Mouse (Mus musculus) midbrain, embryonic 12.5 days (tissue): ENCODE measurements at regions not wholly inside any gene's neighbourhood (a gene's known extent, or its start where the extent isn't known, plus 50 kb on each side); places are given as distances from the start of the nearest gene placed in this dataset.
A peak's percentile ranks its signal among the peaks of the same experiment; 100 is the strongest.
"Not testable (repeated sequence)": the region's sequence is repeated elsewhere in the genome, so short reads cannot be mapped to it uniquely, and the experiment has no call there.

Source experiments
- ATAC-seq: fragments of 200-750 bp; cut with Nextera tagmentation; 2 replicates; pipeline ENCODE4 v1.8.0; 2017; ENCODE audit warnings: low read depth, moderate TSS enrichment, moderate library complexity; ENCODE audit not compliant: low FRiP score
- H3K27ac ChIP-seq: fragments of 300-500 bp; sonication (generic); replicated peaks from 2 replicates; pipeline ENCODE4 v1.5.1; 2016; ENCODE audit warnings: mild to moderate bottlenecking
- H3K27me3 ChIP-seq: fragments of 300-500 bp; sonication (generic); 2 replicates; pipeline ENCODE4 v1.6.1; 2016; ENCODE audit warnings: mild to moderate bottlenecking
- H3K36me3 ChIP-seq: fragments of 300-500 bp; sonication (generic); 2 replicates; pipeline ENCODE4 v1.6.1; 2016
- H3K4me1 ChIP-seq: fragments of 300-500 bp; sonication (generic); 2 replicates; pipeline ENCODE4 v1.6.1; 2016
- H3K4me2 ChIP-seq: fragments of 300-500 bp; sonication (generic); replicated peaks from 2 replicates; pipeline ENCODE4 v1.6.1; 2016; ENCODE audit warnings: mild to moderate bottlenecking, moderate library complexity
- H3K4me3 ChIP-seq: fragments of 300-500 bp; sonication (generic); 2 replicates; pipeline ENCODE4 v1.5.1; 2016; ENCODE audit warnings: mild to moderate bottlenecking
- H3K9ac ChIP-seq: fragments of 300-500 bp; sonication (generic); replicated peaks from 2 replicates; pipeline ENCODE4 v1.6.1; 2016; ENCODE audit warnings: mild to moderate bottlenecking, moderate library complexity
- H3K9me3 ChIP-seq: fragments of 300-500 bp; sonication (generic); 2 replicates; pipeline ENCODE4 v1.6.1; 2016; ENCODE audit warnings: mild to moderate bottlenecking
- WGBS: fragments of 180-500 bp; shearing (Covaris S2); methylation state at CpG from one replicate; pipeline ENCODE4 v1.1.7; 2016; 5-methylcytosine and 5-hydroxymethylcytosine counted together

DNA sequence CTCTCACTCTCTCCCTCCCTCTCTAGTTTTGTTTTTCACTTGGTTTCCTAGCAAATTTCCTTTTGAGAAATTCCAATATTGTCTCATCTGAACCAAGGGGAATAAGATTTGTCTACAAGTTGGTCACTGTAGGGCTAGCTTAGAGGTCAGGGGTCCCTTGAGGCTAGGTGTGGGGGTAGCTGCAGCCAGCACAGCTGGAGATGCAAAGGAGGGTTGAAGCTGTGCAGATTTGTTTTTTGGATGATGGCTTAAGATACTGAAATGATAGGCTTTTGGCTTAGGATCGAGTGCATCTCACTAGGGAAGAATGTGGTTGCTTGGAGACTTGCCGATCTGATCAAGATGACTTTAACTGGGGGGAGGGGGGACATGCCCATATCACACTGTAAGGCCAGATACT is 88.3 kb upstream of the Tmem28 start:
- no peak overlapping the region for H3K9ac ChIP-seq
- H3K4me3 ChIP-seq, result no peak overlapping the region
- no peaks in the 10 kb centered on the region for H3K4me1 ChIP-seq
- H3K36me3 ChIP-seq, result no peaks in the 10 kb centered on the region
- H3K27me3 ChIP-seq, result peaks cover 39% of the 10 kb centered on the region
- no peak for ATAC-seq
- WGBS, result 69% methylated on average over 2 of the region's 2 CpGs
- no peak overlapping the region for H3K4me2 ChIP-seq
- no peaks in the 10 kb centered on the region for H3K9me3 ChIP-seq
- H3K27ac ChIP-seq, result no peak overlapping the region

DNA sequence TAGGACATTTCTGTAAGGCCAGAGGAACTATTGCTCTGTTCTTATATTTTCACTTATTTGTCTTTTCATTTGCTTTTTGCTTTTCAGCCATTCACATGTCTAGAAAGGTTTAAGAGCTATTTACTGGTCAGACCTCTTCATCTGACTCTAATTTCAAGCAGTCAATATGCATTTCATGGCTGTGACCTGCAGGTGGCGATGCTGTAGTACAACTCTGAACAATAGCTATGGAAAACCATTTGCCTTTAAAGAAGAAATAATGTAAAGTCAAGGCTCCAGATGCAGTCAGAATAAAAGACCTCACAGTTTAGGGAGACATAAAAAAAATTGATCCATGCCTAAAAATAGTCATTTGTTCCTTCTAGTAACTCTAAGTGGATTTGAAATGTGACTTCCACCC is 95.7 kb upstream of the Tmem28 start:
- no peak for ATAC-seq
- no peaks in the 10 kb centered on the region for H3K4me1 ChIP-seq
- H3K36me3 ChIP-seq, result no peaks in the 10 kb centered on the region
- no peak overlapping the region for H3K9ac ChIP-seq
- H3K4me2 ChIP-seq, result no peak overlapping the region
- H3K27me3 ChIP-seq, result peaks cover 9% of the 10 kb centered on the region; the same call in 1 of the 2 replicates
- 11% methylated on average over 1 of the region's 1 CpGs for WGBS
- H3K9me3 ChIP-seq, result no peaks in the 10 kb centered on the region
- H3K4me3 ChIP-seq, result no peak overlapping the region
- no peak overlapping the region for H3K27ac ChIP-seq

DNA sequence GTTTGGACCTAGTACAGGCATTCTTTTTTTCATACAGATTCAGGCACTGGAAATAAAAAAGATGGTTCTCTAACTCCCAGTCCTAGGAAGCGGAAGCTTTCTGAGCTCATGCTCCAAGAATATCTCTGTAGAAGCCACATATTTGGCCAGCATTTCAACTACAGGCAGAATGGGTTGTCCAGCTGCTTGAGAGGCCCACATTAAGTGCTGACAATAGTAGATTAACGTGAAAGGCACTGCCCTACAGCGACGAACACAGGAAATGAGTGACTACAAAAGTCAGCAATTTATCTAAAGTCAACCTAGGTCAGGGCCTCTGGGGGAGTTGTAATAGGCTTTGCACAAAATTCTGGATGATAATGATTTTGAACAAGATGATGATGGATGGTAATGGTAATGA is 125.5 kb upstream of the Tmem28 start:
- Histone ChIP-seq H3K9me3 (no peaks in the 10 kb centered on the region), H3K36me3 (no peaks in the 10 kb centered on the region), H3K27me3 (peaks cover 24% of the 10 kb centered on the region), H3K4me2 (no peak overlapping the region), H3K4me1 (no peaks in the 10 kb centered on the region), H3K9ac (no peak overlapping the region), H3K27ac (no peak overlapping the region), H3K4me3 (no peak overlapping the region)
- no peak for ATAC-seq
- WGBS, result 81% methylated on average over 4 of the region's 4 CpGs

DNA sequence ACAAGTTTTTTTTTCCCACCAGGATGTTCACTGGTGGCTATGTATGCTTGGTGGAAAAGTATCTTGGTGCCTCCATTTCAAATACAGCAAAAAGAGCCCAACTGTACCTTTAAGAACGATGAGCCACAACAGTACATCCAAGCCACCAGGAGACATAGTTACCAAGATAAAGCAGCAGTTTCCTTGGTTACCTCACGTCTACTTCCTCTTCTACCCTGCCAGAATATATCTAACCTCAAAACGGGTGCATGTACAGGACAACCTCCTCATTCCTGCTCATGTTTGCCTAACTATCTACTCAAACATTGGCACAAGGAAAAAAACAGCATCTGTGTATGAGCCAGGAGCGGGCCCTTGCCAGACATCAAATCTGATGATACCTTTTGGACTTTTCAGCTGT is 129.8 kb upstream of the Tmem28 start:
- Histone ChIP-seq H3K9me3 (no peaks in the 10 kb centered on the region), H3K36me3 (no peaks in the 10 kb centered on the region), H3K4me1 (no peaks in the 10 kb centered on the region), H3K27ac (no peak overlapping the region), H3K27me3 (peaks cover 20% of the 10 kb centered on the region), H3K9ac (no peak overlapping the region), H3K4me2 (no peak overlapping the region), H3K4me3 (no peak overlapping the region)
- WGBS, result 71% methylated on average over 4 of the region's 4 CpGs
- ATAC-seq, result no peak

DNA sequence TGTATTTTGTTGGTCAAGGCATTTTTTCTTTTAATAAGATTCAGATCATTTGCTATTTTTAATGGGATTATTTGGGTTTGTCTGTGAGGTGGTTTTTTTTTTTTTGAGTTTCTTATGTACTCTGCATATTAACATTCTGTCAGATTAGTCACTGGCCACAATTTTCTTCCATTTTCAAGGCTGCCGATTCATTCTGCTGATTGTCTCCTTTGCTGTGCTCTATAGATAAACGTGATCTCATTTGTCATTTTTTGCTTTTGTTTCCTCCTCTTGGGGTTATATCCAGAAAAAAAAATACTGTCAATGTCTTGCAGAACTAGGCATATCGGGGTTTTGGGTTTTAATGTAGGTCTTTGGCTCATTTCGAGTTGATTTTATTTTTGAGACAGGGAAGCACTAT is 131.1 kb upstream of the Tmem28 start:
- no peaks in the 10 kb centered on the region for H3K9me3 ChIP-seq
- H3K9ac ChIP-seq, result no peak overlapping the region
- no peaks in the 10 kb centered on the region for H3K4me1 ChIP-seq
- 83% methylated on average over 4 of the region's 4 CpGs for WGBS
- H3K4me2 ChIP-seq, result no peak overlapping the region
- H3K4me3 ChIP-seq, result no peak overlapping the region
- no peak overlapping the region for H3K27ac ChIP-seq
- peaks cover 18% of the 10 kb centered on the region for H3K27me3 ChIP-seq
- ATAC-seq, result no peak
- H3K36me3 ChIP-seq, result no peaks in the 10 kb centered on the region

DNA sequence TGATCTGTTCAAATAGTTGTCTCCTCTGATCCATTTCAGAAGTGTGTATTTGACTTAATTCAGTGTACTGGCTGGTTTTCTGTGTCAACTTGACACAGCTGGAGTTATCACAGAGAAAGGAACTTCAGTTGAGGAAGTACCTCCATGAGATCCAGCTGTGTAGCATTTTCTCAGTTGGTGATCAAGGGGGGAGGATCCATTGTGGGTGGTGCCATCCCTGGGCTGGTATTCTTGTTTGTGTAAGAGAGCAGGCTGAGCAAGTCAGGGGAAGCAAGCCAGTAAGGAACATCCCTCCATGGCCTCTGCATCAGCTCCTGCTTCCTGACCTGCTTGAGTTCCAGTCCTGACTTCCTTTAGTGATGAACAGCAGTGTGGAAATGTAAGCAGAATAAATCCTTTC is 138.3 kb upstream of the Tmem28 start:
- not testable (repeated sequence) for H3K4me2 ChIP-seq, H3K9ac ChIP-seq, H3K4me3 ChIP-seq, H3K4me1 ChIP-seq, H3K9me3 ChIP-seq, H3K27ac ChIP-seq, H3K36me3 ChIP-seq, ATAC-seq
- peaks cover 12% of the 10 kb centered on the region for H3K27me3 ChIP-seq

DNA sequence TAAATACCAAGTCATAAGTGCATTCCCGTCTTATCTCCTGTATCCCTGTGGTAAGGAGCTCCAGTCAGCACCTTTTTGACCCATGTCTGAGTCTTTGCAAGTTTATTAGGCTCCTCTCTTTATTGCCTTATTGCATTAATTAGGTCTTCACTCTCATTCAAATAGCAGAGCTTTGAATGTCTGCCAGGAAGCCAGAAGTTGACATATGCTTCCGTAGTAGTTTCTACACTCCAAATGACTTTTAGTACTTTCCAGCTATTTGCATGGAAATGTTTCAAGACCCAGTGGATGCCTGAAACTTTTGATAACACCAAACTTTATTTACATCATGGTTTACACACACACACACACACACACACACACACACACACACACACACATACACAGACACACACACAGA is 153.2 kb upstream of the Tmem28 start:
- H3K36me3 ChIP-seq, result no peaks in the 10 kb centered on the region
- H3K4me1 ChIP-seq, result no peaks in the 10 kb centered on the region
- H3K27me3 ChIP-seq, result peaks cover 41% of the 10 kb centered on the region
- H3K4me3 ChIP-seq, result no peak overlapping the region
- no peak overlapping the region for H3K4me2 ChIP-seq
- ATAC-seq, result no peak
- H3K27ac ChIP-seq, result no peak overlapping the region
- H3K9me3 ChIP-seq, result no peaks in the 10 kb centered on the region
- no peak overlapping the region for H3K9ac ChIP-seq
- WGBS, result 93% methylated on average over 2 of the region's 2 CpGs

DNA sequence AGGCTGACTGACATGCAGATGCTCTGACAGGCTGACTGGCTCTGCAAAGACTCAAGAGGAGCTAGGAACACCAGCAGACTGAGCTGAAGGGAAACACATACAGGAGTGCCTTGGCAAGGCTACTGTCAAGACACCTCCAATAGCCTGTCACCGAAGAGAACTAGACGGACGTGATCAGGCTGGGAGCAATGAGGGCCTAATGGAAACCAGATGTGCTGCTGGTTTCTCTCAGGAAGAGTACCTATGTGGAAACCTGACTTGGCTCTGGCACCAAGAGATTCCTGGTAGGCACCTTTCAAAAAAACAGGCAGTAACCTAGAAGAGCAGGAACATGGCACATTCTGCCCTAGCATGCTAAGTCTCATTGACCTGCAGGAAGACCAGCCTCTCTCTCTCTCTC is 158.3 kb upstream of the Tmem28 start:
- H3K36me3 ChIP-seq, result no peaks in the 10 kb centered on the region
- H3K27ac ChIP-seq, result no peak overlapping the region
- H3K4me2 ChIP-seq, result no peak overlapping the region
- no peak for ATAC-seq
- no peak overlapping the region for H3K9ac ChIP-seq
- no peaks in the 10 kb centered on the region for H3K4me1 ChIP-seq
- 64% methylated on average over 3 of the region's 3 CpGs for WGBS
- H3K4me3 ChIP-seq, result no peak overlapping the region
- no peaks in the 10 kb centered on the region for H3K9me3 ChIP-seq
- peaks cover 73% of the 10 kb centered on the region for H3K27me3 ChIP-seq

DNA sequence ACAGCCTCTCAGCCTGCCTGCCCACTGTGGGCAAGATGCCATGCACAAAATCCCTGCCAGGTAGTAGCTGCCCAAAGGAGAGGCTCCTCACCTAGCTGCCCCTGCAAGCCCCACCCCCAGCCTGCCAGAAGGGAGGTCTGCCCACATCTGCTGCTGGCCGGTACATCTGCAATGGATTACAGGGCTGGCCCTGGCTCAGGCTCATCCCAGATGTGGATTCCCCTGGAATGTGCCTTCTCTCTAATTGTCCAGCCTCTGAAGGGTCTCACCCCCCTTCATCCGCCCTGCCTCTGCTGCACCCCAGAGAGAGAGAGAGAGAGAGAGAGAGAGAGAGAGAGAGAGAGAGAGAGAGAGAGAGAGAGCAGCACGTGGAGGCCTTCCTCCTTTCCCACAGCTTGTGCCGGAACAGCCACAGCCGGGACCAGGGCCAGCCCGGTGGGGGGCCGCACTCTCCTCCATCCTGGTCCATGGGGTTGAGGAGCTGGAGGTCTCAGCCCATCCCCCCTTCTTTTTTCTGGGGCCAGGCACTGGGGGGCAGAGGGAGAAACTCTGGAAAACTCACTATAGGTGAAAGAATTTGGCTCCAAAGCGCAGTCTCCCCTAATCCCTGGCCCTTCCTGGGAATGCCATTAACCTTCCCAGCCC is 161.2 kb upstream of the Tmem28 start:
- H3K4me3 ChIP-seq, result no peak overlapping the region
- no peaks in the 10 kb centered on the region for H3K36me3 ChIP-seq
- no peaks in the 10 kb centered on the region for H3K9me3 ChIP-seq
- no peaks in the 10 kb centered on the region for H3K4me1 ChIP-seq
- H3K9ac ChIP-seq, result no peak overlapping the region
- ATAC-seq, result no peak
- H3K4me2 ChIP-seq, result no peak overlapping the region
- WGBS, result 50% methylated on average over 5 of the region's 8 CpGs
- no peak overlapping the region for H3K27ac ChIP-seq
- H3K27me3 ChIP-seq, result peaks cover 87% of the 10 kb centered on the region

DNA sequence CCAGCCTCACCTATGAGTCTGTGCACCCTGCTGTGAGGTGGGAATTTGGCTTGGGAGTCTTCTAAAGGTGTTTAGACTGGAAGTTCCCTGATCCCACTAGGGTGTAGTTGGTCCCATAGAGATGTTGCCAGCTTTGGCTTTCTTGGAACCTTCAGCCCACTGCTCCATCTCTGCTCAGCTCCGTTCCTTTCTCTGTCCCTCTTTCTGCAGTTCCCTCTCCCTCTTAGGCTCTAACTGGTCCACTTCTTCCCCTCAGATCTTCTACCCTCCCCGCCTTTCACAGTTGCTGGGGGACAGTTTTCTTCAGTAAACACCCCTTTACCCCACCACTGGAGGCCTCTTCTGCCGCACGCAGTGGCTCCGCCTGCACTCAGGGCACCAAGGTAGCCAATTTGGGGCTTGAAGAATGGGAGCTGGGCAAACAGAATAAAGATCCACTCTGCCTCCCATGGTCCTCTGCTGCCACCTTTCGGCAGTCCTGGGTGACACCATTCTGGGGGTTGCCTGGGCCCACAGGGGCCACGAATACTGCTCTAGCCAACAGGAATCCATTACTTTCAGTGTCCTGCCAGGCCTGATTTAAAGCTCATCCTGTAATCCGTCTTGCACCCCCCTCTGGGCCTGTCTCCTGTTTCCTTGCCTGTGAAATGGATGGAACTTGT is 162.9 kb upstream of the Tmem28 start:
- Histone ChIP-seq H3K4me2 (no peak overlapping the region), H3K9ac (no peak overlapping the region), H3K27me3 (peaks cover 75% of the 10 kb centered on the region), H3K27ac (no peak overlapping the region), H3K9me3 (no peaks in the 10 kb centered on the region), H3K4me3 (no peak overlapping the region), H3K4me1 (no peaks in the 10 kb centered on the region), H3K36me3 (no peaks in the 10 kb centered on the region)
- peak; percentile 71 for ATAC-seq
- WGBS, result 33% methylated on average over 8 of the region's 8 CpGs

DNA sequence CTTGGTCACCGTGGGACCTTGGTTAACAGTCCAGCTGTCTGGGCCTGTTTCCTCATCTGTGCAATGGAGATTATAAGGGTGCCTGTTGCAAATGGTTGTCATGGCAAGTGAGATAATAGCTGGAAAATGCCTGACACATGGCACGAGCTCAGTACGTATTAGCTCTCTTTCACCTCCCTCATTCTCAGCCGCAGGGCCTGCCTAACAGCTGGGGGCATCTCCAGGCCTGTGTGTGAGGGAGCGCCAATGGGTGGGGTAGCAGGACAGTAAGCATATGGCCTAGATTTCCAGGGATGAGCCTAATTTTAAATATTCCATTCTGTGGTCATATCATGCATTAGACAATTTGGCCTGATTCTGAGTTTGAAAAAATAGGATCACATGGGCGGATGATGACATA is 163.8 kb upstream of the Tmem28 start:
- no peak overlapping the region for H3K4me3 ChIP-seq
- H3K27ac ChIP-seq, result no peak overlapping the region
- H3K4me1 ChIP-seq, result no peaks in the 10 kb centered on the region
- peaks cover 66% of the 10 kb centered on the region for H3K27me3 ChIP-seq
- 54% methylated on average over 6 of the region's 6 CpGs for WGBS
- H3K9ac ChIP-seq, result no peak overlapping the region
- H3K9me3 ChIP-seq, result no peaks in the 10 kb centered on the region
- no peaks in the 10 kb centered on the region for H3K36me3 ChIP-seq
- ATAC-seq, result peak; percentile 52; the same call in 1 of the 2 replicates
- no peak overlapping the region for H3K4me2 ChIP-seq

DNA sequence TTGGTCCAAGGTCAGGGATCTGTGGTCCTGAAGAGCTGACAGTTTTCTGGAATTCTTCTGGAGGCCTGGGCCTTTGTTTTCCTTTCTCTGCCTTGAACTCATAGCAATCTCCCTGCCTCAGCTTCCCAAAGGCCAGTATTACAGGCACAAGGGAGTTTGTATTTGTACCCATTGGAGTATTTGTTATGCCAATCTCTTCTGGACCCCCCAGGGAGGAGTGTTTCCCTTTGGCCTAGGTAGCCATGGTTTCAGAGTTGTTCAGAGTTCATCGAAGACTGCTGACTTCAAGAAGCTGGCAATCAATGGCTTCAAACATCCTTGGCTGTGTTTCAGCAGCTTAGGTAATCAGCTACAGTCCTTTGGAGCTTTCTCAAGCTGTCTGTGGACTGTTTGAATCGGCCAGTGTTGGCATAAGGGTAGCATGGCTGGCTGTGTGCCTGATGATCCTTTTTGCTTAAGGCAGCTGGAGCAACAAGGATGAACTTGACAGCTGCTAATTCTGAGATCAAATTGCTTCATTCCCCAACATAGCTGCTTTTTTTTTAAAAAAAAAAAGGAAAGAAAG is 161.2 kb upstream of the Pja1 start:
- no peak for ATAC-seq

More for the DNA sequence above, 161.2 kb upstream of the Pja1 start:
- no peak overlapping the region for H3K27ac ChIP-seq
- no peaks in the 10 kb centered on the region for H3K9me3 ChIP-seq
- H3K9ac ChIP-seq, result no peak overlapping the region
- no peaks in the 10 kb centered on the region for H3K4me1 ChIP-seq
- WGBS, result 57% methylated on average over 2 of the region's 2 CpGs
- H3K4me3 ChIP-seq, result no peak overlapping the region
- H3K36me3 ChIP-seq, result no peaks in the 10 kb centered on the region
- no peak overlapping the region for H3K4me2 ChIP-seq
- H3K27me3 ChIP-seq, result peaks cover 52% of the 10 kb centered on the region
